Mouse (Mus musculus): ENCODE measurements around the gene Slc1a7. TPM values are rescaled to one million over a fixed set of nuclear protein-coding genes. Genes with fewer than 3 reads are reported as not detected.
A peak's percentile ranks its signal among the peaks of the same experiment; 100 is the strongest.

Slc1a7 gene
- total RNA-seq, 2 experiments from 2014 or later, result 0.72 to 0.79 TPM

DNA sequence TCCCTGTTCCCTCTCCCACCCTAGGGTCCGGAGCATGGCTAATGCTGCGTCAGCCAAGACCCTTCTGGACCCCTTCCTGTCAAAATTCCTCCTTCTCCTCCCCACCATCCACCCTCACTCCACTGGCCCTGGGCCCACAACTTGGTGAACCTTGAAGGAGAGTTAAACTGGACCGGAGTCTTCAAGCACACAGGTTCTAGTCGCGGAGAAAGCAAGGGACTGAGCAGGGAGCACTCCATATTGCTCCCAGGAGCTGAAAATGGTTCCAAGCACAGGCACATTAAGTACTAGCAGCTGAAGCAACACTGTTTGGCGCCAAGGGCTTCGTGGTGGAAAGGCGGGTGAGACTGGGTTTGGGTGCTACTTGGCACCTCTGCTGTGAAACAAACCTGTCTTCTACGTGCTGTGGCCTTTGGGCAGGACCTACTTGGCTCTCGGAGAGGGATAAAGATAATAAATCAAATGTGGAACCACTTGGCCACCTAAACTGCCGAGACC lies 64.3 kb downstream of the Slc1a7 start:
- intact Hi-C loops (cut with DNase I), result no loop called here
- peak in 1 of 2 experiments; percentile 12 for DNase-seq (ENCODE audit: low spot score in 2 of 2)

DNA sequence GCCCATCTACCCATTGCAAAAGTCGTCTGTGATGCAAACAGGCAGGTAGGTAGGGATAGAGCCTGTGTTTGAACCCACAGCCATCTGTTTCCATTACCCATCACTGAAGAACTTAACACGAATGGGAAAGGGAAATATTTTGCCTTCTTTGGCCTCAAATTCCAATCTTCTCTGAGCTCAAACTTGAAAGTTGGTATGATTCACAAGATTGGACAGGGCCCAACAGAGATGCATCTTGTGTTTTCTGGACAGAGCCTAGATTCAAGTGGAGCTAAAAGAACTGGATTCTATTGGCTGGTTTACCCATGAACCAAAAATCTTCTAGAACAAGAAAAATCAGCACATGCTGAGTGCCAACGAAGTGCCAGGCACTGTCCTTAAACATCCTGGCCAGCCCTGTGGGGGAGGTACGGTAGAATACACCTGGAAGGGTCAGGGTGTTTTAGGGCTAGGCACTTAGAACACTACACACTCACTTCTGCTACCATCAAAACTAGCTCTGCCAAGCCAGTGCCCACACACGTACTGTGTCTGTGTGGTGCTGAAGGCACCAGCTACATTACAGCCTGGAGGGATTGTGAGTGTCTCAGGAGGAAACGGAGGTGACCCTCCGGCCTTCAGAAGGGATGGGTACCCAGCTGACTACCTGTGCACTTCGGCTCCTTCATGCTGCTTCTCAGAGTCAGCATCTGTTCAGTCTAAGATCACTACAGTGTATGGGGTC lies 65.1 kb downstream of the Slc1a7 start:
- intact Hi-C loops (cut with DNase I), result no loop called here
- DNase-seq (ENCODE audit: low spot score in 2 of 2), result peak in 1 of 2 experiments; percentile 23

DNA sequence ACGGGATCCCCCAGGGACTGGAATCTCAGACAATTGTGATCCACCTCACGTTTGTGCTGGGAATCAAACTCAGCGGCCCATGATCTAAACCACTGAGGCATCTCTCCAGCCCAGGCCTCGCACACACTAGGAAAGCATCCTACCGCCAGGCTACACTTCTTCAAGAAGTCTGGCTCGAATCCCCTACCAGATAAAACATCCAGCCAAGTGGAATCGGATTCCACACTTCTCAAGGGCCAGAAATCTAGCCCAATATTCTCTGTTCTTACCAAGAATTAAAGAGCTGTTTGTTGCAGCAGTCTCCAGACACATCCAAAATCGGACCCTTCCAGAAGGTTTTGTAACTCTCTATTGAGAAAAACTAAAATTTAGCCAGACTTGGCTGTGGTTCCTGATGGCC lies 68.9 kb downstream of the Slc1a7 start:
- intact Hi-C loops (cut with DNase I), result no loop called here
- no peak for DNase-seq (ENCODE audit: low spot score in 2 of 2)

DNA sequence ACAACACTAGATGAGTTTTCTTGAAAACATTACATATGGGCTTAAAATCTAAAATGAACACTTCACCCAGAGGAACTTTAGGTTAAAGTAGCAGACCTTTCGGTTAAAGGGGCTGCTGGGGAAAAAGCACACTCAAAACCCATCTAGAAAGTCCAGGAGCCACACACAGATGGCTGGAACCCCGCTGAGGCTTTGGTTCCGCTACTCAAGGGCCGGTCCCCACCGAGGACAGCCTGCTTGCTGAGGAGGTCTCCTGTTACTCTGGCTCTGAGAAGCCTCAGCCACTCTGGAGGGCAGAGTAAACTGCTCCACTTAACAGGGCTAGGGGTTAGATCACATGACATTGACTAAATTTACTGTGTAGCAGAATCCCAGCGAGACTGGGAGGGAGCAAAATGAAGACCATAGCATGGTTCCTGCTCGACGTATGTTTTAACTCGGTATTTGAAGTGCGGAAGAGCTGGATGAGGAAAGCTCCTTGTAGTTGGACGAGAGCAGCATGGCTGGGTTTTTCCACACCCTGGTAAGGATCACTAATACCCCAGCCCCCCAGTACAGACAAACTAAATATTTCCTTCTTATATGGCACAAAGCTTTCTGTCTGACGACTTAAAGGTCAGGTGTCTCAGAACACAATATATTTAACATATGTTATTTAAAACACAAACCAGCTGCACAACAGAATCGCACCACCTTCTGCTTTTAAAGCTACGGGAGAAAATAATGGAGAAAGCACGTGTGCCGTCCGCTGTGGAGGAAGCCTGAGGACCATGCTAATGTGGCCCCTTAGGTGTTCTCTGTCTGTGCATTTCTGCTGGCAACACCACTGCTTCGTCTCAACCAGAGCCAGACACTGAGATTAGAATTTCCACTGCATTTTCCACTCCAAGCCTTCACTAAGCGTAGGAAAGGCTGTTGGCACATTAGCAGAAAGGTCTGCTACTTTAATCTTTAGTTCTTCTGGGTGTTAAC lies 77.3 kb downstream of the Slc1a7 start:
- intact Hi-C loops (cut with DNase I), result no loop called here
- no peak for DNase-seq (ENCODE audit: low spot score in 2 of 2)

DNA sequence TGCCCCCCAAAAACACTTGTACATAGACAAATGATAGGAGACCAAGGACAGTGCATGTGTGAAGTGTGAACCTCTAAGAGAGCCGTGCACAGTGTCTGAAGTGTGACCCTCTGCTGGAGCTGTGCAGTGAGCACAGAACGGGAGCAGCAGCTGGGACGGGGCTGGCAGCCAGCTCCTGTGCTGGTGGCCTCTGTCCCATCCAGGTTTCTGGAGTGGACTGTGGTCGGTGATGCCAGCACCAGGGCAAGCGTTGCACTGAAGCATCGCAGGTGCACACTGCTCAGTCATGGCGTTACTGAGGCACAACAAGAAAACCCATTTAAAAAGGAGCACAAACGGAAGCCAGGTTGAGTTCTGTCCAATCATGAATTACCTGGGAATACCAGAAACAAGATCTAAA lies 78.0 kb downstream of the Slc1a7 start:
- intact Hi-C loops (cut with DNase I), result no loop called here
- DNase-seq (ENCODE audit: low spot score in 2 of 2), result no peak

DNA sequence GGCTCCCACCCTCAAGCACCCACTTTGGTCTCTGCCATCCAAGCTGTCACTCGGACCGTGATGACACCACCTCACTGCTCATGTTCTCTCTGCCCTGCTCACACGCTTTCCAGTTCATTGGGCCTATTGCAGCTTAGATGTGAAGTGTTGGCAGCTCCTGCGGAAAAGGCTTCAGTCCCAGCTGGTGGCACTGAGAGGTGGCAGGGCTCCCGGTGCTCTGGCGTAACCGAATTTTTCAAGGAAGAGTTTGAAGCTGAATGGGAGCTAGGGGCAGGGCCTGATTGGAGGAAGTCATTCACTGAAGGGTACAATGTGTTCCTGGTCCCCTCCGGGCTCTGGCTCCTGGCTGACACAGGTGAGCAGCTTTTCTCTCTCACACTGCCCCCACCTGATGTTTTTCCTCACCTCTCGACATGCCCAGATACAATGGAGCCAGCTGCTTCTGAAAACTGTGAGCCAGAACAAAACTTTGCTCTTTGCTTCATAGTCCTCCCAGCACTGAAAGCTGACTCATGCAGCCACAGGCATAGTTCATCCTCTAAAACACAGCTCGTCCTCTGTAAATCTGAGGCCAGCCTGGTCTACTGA lies 83.6 kb downstream of the Slc1a7 start:
- peak; percentile 18 to 28 for DNase-seq (ENCODE audit: low spot score in 2 of 2)
- intact Hi-C loops (cut with DNase I), result no loop called here

DNA sequence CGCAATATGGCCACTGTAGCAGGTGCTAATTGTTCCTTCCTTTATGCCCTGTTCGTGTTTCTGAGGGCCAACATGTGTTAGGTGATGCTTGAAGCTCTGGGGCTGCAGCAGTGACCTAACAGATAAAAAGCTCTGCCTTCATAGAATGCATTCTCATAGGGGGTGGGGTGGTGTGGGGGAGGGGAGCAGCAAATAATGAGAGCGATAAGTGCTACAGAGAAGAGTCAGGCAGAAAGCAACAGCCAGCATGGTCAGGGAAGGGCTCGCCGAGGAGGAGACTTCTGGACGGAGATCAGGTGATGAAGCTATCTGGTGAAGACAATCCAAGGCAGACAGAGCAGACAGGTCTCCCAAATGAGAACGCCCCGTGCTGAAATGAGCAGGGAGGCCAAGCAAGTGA lies 84.5 kb downstream of the Slc1a7 start:
- DNase-seq (ENCODE audit: low spot score in 2 of 2), result no peak
- intact Hi-C loops (cut with DNase I), result no loop called here

DNA sequence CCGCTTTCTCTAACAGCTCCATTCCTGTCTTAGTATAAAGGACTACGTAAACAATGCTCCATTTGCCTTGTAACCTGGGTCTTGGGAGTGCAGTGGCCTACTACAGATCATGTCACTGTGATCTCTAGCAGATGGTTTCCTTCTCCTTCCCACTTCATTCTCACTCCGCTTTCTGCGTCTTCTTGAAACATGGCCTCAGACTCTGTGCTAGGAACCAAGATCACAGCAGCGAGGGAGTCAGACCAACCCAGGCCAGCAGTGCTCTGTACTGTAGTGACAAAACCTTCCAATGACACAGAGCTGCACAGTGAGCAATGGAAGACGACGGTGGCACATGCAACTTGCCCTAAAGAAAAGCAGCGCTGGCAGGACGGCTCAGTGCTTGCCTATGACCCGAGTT lies 87.7 kb downstream of the Slc1a7 start:
- intact Hi-C loops (cut with DNase I), result loop anchor here (5.0 kb wide), 2 partner anchors 74 to 119 kb away; no protein-coding TSS in a partner anchor
- DNase-seq (ENCODE audit: low spot score in 2 of 2), result no peak

DNA sequence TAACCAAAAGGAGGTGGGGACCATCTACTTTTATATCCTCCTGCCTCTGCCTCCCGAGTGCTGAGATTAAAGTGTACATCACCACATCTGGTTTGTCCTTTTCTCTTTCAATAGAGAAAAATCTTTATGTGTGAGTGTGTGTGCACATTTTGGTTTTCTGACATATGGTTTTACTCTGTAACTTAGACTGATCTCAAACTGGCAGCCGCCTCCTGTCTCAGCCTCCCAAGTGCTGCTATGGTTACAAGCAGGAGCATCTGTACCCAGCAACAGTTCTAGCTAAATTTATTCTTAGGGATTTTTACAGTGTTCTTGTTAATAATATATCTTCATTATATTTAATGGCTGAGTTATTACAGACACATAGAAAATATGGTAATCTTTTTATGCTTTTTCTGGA lies 89.1 kb downstream of the Slc1a7 start:
- DNase-seq (ENCODE audit: low spot score in 2 of 2), result no peak
- intact Hi-C loops (cut with DNase I), result loop anchor here (5.0 kb wide), 2 partner anchors 75 to 120 kb away; no protein-coding TSS in a partner anchor

DNA sequence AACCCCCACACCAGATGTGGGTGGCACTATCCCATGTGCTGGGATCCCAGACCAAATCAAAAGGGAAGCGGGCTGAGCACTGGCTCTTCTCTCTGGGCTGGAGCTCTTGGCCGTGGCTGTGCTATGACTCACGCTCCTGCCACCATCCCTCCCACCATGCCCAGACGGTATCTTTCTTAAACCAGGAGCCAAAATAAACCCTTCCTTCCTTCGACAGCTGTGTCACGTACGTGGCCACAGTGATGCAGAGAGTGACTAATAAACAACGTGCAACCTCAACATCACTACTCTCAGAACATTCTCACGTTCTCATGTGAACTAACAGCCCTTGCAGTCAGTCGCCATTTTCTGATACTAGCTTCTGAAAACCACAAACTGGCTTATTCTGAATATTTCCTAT lies 90.0 kb downstream of the Slc1a7 start:
- DNase-seq (ENCODE audit: low spot score in 2 of 2), result peak; percentile 58 to 68
- intact Hi-C loops (cut with DNase I), result loop anchor here (5.0 kb wide), 2 partner anchors 76 to 121 kb away; no protein-coding TSS in a partner anchor

DNA sequence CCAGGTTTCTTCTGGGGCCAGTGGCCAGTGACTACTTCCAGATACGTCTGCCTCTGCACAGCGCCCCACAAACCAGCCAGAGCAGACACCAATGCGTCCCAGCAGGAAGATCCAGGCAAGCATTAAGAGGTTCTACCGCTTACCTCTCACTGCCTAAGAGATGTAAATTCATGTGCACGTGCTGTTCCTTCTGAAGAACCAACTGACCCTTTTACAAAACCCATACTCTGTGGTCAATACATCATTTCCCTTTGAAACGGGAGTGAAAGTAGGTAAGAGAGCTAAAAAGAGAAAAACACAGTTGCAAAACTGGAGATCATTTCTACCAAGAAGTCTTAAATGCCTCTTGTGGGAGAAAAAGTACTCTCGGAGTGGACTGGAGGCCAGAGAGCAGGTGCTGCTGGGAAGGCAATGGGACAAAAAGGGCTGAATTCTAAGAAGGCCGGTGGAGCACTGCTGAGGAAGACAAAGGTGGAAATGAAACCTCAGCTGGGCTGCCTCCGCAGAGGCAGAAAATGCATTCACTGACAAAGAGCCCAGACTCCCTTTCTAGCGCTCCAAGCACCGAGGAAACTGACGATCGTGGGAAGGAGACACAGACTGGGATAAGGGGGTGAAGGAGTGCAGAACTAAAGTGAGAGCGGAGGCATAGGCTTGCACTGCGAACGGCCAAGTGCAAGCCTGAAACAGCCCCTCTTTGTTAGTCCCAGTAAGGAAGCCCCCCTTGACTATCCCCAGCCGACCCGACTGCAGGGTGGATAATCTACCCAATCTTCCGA lies 91.7 kb downstream of the Slc1a7 start:
- DNase-seq (ENCODE audit: low spot score in 2 of 2), result peak; percentile 59
- intact Hi-C loops (cut with DNase I), result loop anchor here (5.0 kb wide), 2 partner anchors 77 to 122 kb away; no protein-coding TSS in a partner anchor

DNA sequence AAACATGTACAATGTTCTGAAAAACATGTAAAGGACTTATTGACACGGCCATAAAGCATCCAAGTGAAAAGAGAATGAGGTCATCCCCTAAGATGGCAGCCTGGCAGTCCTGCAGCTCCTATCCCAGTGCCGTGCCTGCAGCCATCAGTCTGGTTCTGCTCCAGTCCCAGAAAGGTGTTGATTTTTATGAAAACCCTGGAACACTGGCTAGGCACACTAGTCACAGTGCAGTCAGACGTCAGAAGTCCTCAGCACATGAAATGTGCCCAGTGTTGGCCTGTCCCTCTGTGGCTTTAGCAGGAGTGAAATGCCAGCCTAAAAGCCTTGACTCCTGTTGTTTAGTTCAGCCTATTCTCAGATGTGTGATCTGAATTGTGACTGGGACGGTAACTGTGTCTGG lies 92.6 kb downstream of the Slc1a7 start:
- DNase-seq (ENCODE audit: low spot score in 2 of 2), result no peak
- intact Hi-C loops (cut with DNase I), result no loop called here

DNA sequence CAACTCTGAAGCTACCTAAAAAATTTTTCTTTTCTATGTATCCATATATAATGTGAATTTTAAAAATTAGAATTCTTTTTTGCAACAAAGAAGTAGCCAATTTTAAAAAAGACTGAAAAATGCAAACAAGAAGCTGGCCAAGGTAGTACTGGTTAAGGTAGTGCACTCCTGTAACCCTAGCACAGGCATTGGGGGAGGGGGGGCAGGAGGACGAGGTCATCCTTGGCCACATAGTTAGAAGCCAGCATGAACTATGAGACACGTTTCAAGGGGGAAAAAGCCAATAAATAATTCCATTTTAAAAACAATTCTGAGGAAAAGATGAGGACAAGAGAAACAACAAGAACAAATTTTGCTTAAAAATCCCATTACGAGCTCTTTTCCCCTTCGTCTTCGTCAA lies 94.4 kb downstream of the Slc1a7 start:
- intact Hi-C loops (cut with DNase I), result no loop called here
- DNase-seq (ENCODE audit: low spot score in 2 of 2), result no peak

Other genes starting within 250 kb of the Slc1a7 start
- gene Lrp8, start 166.1 kb upstream of the Slc1a7 start, total RNA-seq (2021), result 100 to 1,000 TPM in 1 of 2 experiments, 10 to 100 TPM in 1; 74.7 to 112 TPM
- gene Magoh, start 88.6 kb upstream of the Slc1a7 start, total RNA-seq (2021), result 10 to 100 TPM; 35.2 to 43.4 TPM
- 10 to 100 TPM; 57.2 to 58.9 TPM for gene 0610037L13Rik, start 78.5 kb upstream of the Slc1a7 start, total RNA-seq (2021)
- gene Cpt2, start 44.7 kb upstream of the Slc1a7 start, total RNA-seq (2021), result 1 to 10 TPM; 6.5 to 6.7 TPM
- 10 to 100 TPM in 1 of 2 experiments, 1 to 10 TPM in 1; 6.2 to 11.3 TPM for gene Podn, start 128.1 kb downstream of the Slc1a7 start, total RNA-seq (2021)
- gene Scp2, start 176.7 kb downstream of the Slc1a7 start, total RNA-seq (2021), result 100 to 1,000 TPM in 1 of 2 experiments, 10 to 100 TPM in 1; 84.0 to 115 TPM
- 10 to 100 TPM; 10.9 to 13.3 TPM for gene Echdc2, start 197.1 kb downstream of the Slc1a7 start, total RNA-seq (2021)
- gene Zyg11a, start 249.7 kb downstream of the Slc1a7 start, total RNA-seq (2021), result not detected

Measured in left cerebral cortex, postnatal 36 days (tissue).